Mouse (Mus musculus): ENCODE results near the gene Vmn2r10.
"Not testable (repeated sequence)": the region's sequence is repeated elsewhere in the genome, so short reads cannot be mapped to it uniquely, and the experiment has no call there.

Vmn2r10 gene

GRCm38 (mm10) chr5:109006427-109006826, at the start of gene Vmn2r10:
TSS of gene Vmn2r10 (minus strand) at chr5:109006527.
- not testable (repeated sequence) for DNase-seq (ENCODE audit: low spot score)

DNA sequence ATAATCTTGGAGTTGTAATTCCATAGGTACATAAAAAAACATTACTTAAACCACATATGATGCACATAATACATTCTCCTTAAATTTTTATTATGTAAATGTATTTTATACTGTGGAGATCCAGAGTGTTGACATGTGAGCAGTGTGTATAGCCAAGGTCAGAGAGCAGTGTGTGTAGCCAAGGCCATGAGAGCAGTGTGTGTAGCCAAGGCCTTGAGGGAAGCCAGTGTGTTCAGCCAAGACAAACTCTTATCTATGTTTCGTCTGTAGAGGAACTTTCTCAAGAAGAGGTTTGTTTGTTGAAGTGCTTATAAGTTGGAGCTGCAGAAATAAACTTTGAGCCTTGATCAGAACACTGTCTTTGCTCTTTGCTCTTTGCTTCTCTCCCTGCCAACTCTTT, 49.0 kb upstream of the Vmn2r10 start:
- peak; percentile 5 for DNase-seq (ENCODE audit: low spot score)

DNA sequence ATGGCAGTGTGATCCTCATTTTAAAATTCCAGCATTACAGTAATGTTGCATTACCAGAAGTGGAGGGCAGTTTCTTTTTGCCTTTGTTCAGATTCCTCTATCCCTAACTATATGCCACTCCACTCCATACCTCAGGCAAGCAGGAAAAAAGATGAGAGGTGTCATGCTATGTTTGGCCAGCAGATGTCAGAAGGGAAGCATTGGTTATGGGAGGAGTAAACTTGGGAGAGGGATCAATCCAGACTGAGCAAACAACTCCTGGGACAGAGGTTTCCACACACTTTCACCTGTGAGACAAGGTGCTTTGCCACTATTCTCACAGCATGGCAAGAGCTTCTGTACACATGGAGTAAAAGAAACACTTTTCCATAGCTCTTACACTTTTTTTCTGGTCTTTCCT, 26.3 kb upstream of the Vmn2r10 start:
- DNase-seq (ENCODE audit: low spot score) = no peak

DNA sequence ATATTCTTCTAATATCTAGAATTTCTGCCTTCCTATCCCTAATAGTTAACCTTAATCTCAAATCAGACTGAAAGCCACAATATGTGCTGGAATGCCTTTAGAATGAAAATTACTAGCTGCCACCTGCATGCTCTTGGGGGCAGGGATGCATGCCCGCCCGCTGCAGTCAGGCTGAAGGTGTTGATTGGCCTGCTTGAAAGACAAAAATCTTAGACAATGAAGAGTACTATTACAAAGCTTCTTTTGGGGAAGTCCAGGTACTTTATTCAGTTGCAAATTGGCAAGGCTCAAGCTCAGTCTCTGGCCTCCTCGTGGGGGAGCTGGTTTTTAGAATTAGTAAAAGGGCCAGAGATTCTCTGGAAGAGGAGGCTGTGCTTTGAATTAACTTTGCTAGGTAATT, 17.4 kb downstream of the Vmn2r10 start:
- DNase-seq (ENCODE audit: low spot score) = no peak

Measured in lung, postnatal 25 days (tissue).